Mouse (Mus musculus) hematopoietic stem cell, adult 5-6 weeks (primary cell): ENCODE data around the gene Kcnmb2. TPM values are rescaled to one million over a fixed set of nuclear protein-coding genes. Genes with fewer than 3 reads are reported as not detected.

Experiments used
- ATAC-seq, 2 experiments: fragments of 125-278 bp in 1 of 2; replicated peaks in 1 of 2; 2 replicates each; pipeline ENCODE4 v1.8.0; 2016 to 2017; ENCODE audit warnings: inconsistent platforms in 2 of 2, mild to moderate bottlenecking in 2 of 2, moderate number of reproducible peaks in 2 of 2, low read depth in 1 of 2, moderate TSS enrichment in 1 of 2; ENCODE audit not compliant: low FRiP score in 2 of 2, poor library complexity in 2 of 2, severe bottlenecking in 2 of 2, insufficient read depth in 1 of 2, low TSS enrichment in 1 of 2
- total RNA-seq: library from RNA; stranded (forward); fragments of 172-1452, 232-1000 nt; gene quantifications from 2 replicates; pipeline ENCODE4 v1.2.3, GENCODE M21; 2017

Gene Kcnmb2
- total RNA-seq, 1 experiment from 2014 or later, result not detected

DNA sequence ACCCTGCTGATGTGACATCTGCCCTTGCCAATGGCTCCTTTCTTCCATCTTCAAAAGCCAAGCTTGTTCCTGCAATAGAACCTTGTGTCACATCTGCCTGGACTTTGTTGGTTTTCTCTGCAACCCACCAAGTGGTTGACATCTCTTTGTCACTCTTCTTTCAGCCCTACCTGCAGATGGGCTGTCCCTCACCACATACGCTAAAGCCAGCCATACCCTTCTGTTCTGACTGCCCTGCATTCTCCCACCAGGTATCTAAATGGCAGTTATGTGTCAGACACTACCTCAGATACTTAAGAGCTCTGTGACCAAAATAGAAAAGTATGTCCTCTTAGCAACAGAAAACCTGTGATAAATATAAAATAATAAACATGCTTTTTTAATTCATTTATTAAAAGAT, 186.5 kb downstream of the Kcnmb2 start:
- no peak for ATAC-seq

DNA sequence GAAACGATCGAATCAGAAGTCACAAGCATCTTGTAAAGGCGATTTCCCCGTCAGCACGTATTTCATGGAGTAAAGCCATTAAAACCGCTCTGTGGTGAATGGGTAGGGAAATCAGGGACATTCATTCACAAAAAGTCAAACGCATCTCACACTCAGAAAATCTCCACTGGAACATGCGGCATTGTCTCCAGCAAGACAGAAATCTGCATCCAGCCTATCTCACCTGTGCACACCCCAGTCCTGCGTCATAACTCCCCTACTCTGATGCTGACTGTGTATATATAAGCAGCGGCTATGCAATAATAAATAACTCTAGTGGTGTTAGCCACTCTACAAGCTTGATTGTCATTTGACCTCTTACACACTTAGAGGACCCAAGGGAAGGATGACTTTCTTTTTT, 199.1 kb downstream of the Kcnmb2 start:
- ATAC-seq, result no peak

DNA sequence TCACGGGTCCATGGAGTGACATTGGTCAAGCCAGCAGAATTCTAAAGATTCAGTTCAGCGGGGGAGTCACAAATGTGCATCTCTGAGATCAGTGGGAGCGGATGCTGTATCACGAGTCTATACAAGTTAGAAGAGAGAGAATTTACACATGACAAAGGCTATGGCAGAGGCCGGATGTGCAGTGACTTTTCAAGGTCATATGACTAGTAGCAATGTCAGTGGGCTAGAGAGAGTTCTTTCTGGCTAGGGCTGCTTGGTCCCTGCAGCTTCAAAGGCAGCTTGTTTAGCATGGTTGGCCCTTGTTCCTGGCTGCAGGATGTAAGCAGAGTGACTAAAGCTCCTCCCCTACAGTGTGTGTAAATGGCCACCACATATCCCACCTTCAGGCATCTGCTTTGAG, 217.5 kb downstream of the Kcnmb2 start:
- ATAC-seq, result no peak

DNA sequence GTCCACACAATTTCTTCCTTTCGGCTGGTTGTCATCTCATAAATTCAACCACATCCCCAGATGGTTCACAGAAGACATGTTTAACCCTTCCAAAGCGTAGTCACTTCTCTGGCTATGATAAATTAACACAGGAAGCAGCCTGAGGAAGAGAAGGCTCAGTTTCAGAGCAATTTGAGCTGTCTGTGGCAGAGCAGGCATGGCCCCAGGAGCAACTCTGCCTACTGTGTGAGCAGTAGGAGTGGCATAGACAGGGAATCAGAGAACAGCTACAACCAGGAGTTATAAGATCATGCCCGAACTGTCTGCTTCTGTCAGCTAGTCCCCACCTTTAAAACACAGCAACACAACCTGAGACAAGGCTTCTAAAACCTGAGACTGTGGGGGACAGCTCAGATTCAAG, 219.4 kb downstream of the Kcnmb2 start:
- ATAC-seq, result no peak

DNA sequence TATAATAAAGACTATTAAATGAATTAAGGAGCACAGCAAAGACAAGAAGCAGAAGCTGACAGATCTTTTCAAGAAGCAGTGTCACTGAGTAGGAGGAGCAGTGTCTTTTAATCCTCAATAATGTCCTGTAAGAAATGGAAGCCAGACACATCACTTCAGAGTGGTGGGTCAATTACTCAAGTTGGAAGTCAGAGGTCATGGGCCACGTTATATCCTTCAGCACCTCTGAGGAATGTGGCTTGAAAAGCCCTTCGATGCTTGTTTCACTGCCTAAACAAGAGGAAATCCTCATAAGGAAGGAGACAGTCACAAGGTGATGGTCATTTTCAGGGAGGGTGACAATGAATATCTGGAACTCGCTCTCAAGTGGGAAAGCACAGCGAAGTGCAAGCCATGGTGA, 223.1 kb downstream of the Kcnmb2 start:
- ATAC-seq, result no peak

DNA sequence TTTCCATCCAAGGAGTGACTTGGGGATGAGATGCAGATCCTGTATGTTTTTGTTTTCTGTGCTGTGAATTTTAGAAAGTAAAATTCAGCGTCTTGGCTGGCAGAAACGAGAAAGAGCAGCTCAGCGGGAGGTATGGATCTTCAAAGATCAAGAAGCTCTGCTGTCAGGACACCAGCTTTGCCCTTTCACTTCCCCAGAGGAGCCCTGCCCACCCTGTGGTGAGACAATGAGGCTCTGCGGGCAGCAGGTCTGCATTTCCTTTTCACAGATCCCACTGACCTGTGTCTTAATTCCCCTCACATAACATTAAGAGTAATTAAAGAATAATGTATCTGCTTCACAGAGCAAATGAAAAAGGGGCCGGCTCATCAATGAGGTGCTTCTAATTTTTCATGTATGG, 226.1 kb downstream of the Kcnmb2 start:
- no peak for ATAC-seq

DNA sequence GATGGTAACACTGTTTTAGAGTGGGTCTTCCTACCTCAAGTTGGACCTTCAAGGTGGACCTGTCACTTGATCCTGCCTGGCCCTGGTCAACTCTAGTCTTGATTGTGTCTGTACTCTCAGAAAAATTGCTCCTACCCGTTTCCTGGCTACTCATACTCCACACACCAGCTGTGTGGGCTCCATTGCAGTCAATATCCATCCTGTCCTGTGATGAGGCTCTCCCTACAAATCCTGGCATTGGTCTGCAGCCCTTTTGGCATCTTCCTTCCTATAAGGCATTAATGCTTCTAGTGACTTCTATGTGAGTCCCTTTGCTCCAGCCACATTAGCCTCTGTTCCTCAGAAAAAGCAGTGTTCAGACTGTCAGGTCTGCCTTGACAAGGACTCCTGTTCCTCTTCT, 228.4 kb downstream of the Kcnmb2 start:
- no peak for ATAC-seq

DNA sequence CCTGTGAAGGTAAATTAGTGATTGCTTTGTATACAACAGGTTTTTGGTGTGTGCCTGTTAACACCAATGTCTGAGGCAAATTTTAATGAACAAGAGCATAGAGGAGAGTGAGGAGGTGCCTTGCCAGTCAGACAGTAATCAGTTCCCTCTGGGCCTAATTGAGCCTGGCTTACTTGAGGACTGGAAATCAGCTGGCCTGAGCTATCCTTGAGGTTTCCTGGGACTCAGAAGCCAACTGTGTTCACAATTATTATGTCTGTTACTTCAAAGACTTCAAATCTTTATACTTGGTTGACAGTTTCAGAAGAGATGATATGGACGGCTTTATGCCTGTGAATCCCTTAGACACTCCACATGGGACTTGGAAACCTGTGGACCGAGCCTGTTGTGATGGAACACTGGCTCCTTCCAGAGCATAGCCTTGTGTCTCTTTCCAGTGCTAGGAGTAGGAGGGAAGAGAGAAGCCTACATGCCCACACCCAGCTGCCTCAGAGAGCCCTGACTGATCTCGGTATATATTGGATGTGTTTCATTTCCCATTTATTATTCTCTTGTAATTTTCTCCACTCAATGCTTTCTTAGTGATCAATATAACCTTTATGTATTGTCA, 230.2 kb downstream of the Kcnmb2 start:
- no peak for ATAC-seq

DNA sequence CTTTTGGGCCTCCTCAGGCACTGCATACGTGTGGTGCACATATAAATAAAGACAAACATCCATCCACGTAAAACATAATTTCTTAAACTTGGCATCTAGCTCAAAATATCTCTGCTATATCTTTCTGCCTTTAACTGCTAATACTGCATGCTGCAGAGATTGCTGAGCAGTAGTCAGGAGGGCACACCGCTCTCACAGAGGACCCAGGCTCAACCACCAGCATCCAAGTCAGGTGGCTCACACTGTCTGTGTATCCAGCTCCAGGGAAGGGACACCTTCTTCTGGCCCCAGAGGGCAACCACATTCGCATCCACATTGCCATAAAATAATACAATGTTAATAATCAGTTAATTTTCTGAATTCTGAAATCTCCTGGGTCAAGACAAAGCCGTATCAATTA, 241.9 kb downstream of the Kcnmb2 start:
- ATAC-seq, result no peak

DNA sequence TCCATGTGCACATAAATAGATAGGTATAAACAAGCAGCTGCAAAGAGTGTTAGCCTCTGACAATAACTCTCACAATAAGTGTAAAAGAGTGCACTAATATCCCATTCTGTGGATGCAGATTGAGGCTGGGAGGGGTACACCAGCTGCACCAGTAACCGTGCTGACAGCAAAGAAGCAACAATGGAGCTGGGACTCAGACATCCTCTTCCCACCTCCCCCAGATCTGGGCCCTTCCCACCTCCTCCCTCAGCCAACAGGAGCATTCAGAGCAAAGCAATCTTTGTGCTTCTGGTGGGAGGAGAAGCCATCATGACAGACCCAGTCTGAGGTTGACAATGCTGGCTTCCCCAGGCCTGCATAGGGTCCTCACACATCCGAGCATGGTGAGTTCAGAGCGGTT, 242.3 kb downstream of the Kcnmb2 start:
- no peak for ATAC-seq

DNA sequence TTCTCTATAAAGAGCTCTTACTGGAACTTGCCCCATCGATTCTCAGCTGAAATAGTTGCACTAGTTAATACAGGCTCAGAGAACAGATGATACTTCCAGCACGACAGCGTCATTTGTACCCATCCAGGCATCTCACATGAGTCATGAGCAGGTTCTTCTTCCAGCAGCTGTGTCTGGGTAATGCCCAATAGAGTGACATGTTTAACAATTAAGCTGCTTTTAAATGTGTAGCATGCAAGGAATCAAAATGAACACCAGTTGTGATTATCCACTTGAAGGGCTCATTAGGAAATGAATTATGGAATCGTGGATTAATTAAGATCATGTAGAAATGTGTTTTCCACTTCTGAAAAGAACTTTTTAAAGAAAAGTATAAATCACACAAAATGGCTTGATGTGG, 245.4 kb downstream of the Kcnmb2 start:
- no peak for ATAC-seq

DNA sequence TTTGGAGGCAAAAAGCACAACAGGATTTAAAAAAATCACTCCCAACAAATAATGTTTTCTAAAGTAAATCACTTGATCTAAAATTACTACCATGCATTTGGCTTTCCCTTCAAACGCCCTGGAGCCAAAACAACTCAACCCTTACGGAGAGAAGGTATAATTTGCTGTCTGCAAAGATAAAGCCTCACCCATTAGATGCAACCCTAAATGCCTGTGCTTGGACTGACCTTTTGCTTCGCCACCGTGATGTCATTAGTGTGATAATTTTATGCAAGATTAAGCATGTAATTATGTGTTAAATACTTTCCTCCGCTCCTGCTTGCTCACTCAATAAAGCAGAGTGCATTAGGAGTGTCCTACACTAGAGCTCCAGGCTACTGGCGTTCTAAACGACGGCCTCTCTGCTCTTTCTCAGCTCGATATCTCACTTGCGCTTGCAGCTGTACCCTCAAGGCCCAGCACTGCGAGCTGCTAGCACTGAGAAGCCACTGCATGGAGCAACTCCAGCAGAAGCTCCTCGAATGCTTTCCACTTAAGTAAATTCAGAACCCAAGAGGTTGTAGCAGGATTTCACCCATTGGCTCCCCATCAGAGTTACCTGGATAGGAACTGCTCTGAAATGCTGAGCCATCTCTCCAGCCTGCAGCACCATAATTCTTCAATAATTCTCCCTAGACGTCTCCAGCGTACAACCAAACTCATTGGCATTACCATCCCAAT, 247.7 kb downstream of the Kcnmb2 start:
- no peak for ATAC-seq

DNA sequence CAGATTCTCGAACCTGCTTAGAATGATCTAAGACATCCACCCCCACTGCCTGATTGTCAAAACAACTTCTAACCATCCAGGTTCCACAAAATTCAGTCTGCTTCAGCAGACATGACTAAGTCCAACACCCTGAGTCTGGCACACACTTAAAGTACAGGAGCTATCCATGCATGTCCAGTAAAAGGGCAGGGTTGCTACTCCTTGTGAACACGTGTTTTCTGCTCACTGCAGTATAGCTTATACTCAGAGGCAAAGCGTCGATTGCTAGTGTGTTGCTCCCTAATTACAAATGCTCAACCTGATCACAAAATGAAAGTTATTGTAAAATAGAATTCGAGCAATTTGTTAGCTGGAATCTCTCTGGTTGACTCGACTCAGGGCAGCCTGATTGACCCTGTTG, 278.2 kb downstream of the Kcnmb2 start:
- no peak for ATAC-seq

DNA sequence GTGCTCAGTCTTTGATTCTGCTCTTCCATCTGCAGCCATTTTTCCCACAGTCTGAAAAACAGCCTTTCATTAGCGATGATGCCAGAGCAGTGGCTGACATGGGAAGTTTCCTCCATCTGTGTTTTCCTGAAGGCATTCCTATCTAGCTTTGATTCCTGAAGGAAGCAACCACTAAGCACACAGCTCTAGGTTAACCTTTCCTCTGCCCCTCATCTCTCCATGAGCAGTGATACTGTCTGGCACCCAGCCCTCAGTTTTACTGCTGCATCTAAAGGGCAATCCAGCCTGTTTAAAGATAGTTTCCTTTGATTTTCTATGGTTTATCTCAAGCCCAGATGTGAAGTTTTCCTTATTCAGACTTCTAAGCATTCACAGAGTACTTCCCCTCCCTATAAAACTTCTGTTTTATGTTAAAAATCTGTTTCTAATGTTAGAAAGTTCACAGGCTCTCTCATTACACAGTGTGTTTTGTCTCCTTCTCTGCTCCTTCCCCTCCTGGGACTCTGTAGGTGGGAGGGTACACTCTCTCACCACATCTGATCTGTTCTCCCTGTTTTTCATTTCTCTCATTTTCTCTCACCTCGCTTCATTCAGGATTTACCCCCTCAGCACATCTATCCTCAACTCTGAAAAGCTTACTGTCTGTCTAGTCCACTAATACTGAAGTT, 283.7 kb downstream of the Kcnmb2 start:
- ATAC-seq, result no peak

DNA sequence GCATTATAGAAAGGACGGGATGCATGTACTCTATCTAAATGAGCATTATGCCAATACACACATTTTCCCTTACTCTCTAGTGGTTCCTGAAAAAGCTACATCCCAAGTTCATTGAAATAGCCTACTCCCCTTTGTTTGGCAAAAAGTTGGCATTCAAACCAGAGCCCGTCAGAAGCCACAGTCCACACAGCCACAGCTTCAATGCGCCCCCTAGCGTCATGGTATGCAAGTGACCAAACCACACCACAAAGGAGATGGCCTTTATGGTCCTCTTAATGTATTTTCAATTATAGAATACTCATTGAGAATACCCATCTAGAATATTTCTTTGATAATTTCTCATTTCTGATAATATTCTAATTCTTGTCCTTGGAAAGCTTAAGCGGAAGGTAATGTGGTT, 286.2 kb downstream of the Kcnmb2 start:
- peak in 1 of 2 experiments; percentile 62; a peak in 2 of 4 replicates for ATAC-seq

DNA sequence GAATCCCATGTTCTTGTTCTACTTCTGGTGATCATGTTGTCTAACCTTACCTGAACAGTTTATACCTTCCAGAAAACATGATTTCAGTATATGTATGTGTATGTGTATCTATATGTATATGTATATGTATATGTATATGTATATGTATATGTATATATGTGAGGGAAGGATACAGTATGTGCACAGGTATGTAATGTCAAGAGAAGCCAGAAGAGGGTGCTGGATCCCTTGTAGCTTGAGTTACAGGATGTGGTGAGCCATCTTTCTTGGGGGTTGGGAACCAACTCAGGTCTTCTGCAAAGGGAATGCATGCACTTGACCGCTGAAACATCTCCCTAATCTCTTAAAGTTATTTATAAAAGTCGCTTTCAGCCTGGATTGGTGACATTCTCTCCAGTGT, 286.6 kb downstream of the Kcnmb2 start:
- no peak for ATAC-seq

DNA sequence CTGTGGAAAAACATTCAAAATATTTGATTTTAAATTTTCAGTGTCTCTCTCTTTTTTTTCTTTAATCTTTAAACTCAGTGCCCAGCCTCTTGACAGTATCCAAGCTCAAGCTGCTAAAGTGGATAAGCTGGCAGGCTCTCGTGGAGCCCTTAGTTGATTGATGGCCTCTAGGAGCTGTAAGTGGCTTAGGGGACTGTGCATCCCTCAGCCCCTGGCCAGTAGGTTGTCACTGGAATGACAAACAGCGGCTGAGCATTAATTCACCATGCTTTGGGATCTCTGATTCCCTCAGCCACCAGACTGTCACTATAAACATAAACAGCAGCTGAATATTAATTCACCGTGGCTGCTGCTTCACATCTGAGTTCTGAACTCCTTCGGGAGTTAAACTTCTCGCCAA, 287.6 kb downstream of the Kcnmb2 start:
- no peak for ATAC-seq

DNA sequence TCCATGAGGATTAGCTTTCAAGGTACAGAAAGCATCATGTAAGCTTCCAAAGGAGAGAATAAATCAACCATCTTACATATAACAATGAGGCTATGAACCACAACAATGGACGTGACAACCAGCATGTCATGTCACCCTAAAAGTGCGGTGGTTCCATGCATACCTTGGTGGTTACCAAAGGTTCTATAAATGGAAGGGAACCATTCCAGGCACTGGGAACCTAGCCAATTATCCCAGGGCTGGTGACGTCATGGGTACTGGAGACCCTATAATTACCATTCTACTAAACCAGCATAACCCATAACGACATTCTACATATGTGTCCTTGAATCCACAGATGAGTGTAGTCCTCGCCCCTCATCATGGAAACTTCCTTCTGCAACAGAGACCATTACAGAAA, 291.7 kb downstream of the Kcnmb2 start:
- ATAC-seq, result no peak

DNA sequence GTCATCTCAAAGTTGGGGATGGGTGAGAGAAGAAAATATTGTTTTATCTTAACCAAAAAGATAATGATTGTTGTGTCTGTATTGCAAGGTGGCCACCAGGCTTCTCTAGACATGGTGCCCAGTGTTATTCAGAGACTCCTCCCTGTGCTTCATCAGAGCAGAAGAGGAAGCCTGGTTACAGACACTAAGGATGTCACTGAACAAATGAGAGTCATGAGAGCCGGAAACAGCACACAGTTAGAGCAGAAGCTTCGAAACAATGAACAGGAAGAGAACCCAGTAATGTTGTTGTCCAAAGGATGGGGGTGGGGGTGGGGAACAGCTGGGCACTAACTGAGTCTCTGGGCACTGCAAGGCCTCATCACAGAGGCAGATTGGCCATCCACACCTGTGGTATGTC, 324.4 kb downstream of the Kcnmb2 start:
- ATAC-seq, result no peak
